Mouse (Mus musculus) adrenal gland, adult (tissue): Measurements from ENCODE around the gene Scyl1.

Experiments
- DNase-seq, 2 experiments: peaks; one replicate each; pipeline ENCODE4 v3.0.0; 2022 to 2023; ENCODE audit warnings: low spot score in 1 of 2; ENCODE audit not compliant: inconsistent age in 2 of 2

The Scyl1 gene

GRCm38 (mm10) chr19:5723934-5724548 is 47.2 kb downstream of the Scyl1 start:
- no peak for DNase-seq

GRCm38 (mm10) chr19:5722848-5723425 is 48.3 kb downstream of the Scyl1 start:
- no peak for DNase-seq

GRCm38 (mm10) chr19:5721233-5721632 is 50.0 kb downstream of the Scyl1 start:
- no peak for DNase-seq

- peak; percentile 30 to 61 for DNase-seq
Measured at GRCm38 (mm10) chr19:5716955-5717354, 54.3 kb downstream of the Scyl1 start.

- peak; percentile 41 to 55 for DNase-seq
Measured at GRCm38 (mm10) chr19:5715793-5716688, 55.2 kb downstream of the Scyl1 start.

GRCm38 (mm10) chr19:5713730-5714129 is 57.5 kb downstream of the Scyl1 start:
- peak; percentile 58 to 83 for DNase-seq

GRCm38 (mm10) chr19:5713255-5713654 is 58.0 kb downstream of the Scyl1 start:
- no peak for DNase-seq

- DNase-seq: peak in 1 of 2 experiments; percentile 36
Measured at GRCm38 (mm10) chr19:5711907-5712460, 59.2 kb downstream of the Scyl1 start.

GRCm38 (mm10) chr19:5711218-5711617 is 60.0 kb downstream of the Scyl1 start:
- DNase-seq: peak; percentile 76 to 89

- no peak for DNase-seq
Measured at GRCm38 (mm10) chr19:5710581-5710980, 60.6 kb downstream of the Scyl1 start.

- DNase-seq: no peak
Measured at GRCm38 (mm10) chr19:5710068-5710467, 61.2 kb downstream of the Scyl1 start.
